Mouse (Mus musculus) stomach, postnatal 0 days (tissue): ENCODE measurements at regions not wholly inside any gene's neighbourhood (a gene's known extent, or its start where the extent isn't known, plus 50 kb on each side); places are given as distances from the start of the nearest gene placed in this dataset.

Experiments used
- ATAC-seq: fragments of 200-750 bp; cut with Nextera tagmentation; 2 replicates; pipeline ENCODE4 v1.8.0; 2017; ENCODE audit not compliant: low FRiP score, low TSS enrichment
- DNase-seq: peaks from one replicate; pipeline ENCODE4 v3.0.0-alpha.2; 2016; ENCODE audit warnings: low spot score
- H3K27ac ChIP-seq: fragments of 300-500 bp; sonication (generic); replicated peaks from 2 replicates; pipeline ENCODE4 v1.5.1; 2014; ENCODE audit warnings: mild to moderate bottlenecking, control low read depth
- H3K27me3 ChIP-seq: fragments of 300-500 bp; sonication (generic); 2 replicates; pipeline ENCODE4 v1.6.1; 2014; ENCODE audit warnings: low read length; ENCODE audit not compliant: control insufficient read depth, insufficient read depth
- H3K36me3 ChIP-seq: fragments of 300-500 bp; sonication (generic); 2 replicates; pipeline ENCODE4 v1.6.1; 2014; ENCODE audit warnings: low read length, mixed read lengths; ENCODE audit not compliant: control insufficient read depth, insufficient read depth
- H3K4me1 ChIP-seq: fragments of 300-500 bp; sonication (generic); replicated peaks from 2 replicates; pipeline ENCODE4 v1.6.1; 2014; ENCODE audit warnings: antibody characterized with exemption; ENCODE audit not compliant: control insufficient read depth, insufficient read depth
- H3K4me2 ChIP-seq: fragments of 300-500 bp; sonication (generic); replicated peaks from 2 replicates; pipeline ENCODE4 v1.6.1; 2014; ENCODE audit warnings: low read depth, mild to moderate bottlenecking, control low read depth, moderate library complexity
- H3K4me3 ChIP-seq: fragments of 300-500 bp; sonication (generic); 2 replicates; pipeline ENCODE4 v1.5.1; 2014; ENCODE audit warnings: low read depth, low read length, control low read depth
- H3K9ac ChIP-seq: fragments of 300-500 bp; sonication (generic); 2 replicates; pipeline ENCODE4 v1.6.1; 2014; ENCODE audit warnings: mild to moderate bottlenecking, low read length, control low read depth, mixed read lengths
- H3K9me3 ChIP-seq: fragments of 300-500 bp; sonication (generic); 2 replicates; pipeline ENCODE4 v1.6.1; 2016; ENCODE audit warnings: low read length; ENCODE audit not compliant: control insufficient read depth
- CTCF ChIP-seq: IDR thresholded peaks from 2 replicates; pipeline ENCODE4 v1.5.1; 2016; ENCODE audit warnings: antibody characterized with exemption, low read depth, mild to moderate bottlenecking, moderate library complexity
- EP300 ChIP-seq: optimal IDR thresholded peaks from 2 replicates; pipeline ENCODE3; 2016; ENCODE audit warnings: antibody characterized with exemption
- WGBS: fragments of 180-500 bp; shearing (Covaris S2); extraction: QIAGEN DNeasy Blood & Tissue Kit; methylation state at CpG from one replicate; pipeline ENCODE4 v1.1.7; 2014; 5-methylcytosine and 5-hydroxymethylcytosine counted together

DNA sequence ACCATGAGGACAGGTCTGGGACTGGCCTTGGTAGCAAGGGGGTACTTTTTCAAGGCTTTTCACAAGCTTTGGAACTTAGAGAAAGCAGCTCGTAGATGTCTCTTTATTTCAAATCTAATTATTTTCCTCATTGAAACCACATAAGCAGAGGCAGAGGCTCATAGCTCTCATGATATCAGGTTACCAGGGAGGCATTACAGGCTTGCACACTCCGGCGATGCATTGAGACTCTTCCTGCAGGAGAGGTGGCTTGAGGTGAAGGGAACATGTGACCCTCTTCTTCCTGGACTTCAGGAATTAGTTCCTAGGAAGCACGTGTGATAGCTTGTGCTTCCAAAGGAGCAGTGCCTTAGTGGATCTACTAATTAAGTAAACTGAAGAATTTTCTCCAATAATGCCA is 233.9 kb upstream of the Snx7 start:
- DNase-seq = no peak
- WGBS = 58% methylated on average over 4 of the region's 4 CpGs
- no peak for ATAC-seq

GRCm38 (mm10) chr3:118084508-118084907 is 215.8 kb upstream of the Snx7 start:
- no peaks in the 10 kb centered on the region for H3K36me3 ChIP-seq
- DNase-seq (no peak), ATAC-seq (no peak)
- H3K27me3 ChIP-seq = no peaks in the 10 kb centered on the region
- 84% methylated on average over 3 of the region's 3 CpGs for WGBS
- H3K4me2 ChIP-seq = no peak overlapping the region
- TF ChIP-seq CTCF = no peak
- no peak for TF ChIP-seq EP300
- no peak overlapping the region for H3K9ac ChIP-seq
- H3K27ac ChIP-seq = no peak overlapping the region
- no peak overlapping the region for H3K4me3 ChIP-seq
- no peaks in the 10 kb centered on the region for H3K9me3 ChIP-seq
- no peaks in the 10 kb centered on the region for H3K4me1 ChIP-seq

More for the DNA sequence above, 233.9 kb upstream of the Snx7 start:
- Histone ChIP-seq H3K27ac (no peak overlapping the region), H3K36me3 (no peaks in the 10 kb centered on the region), H3K27me3 (no peaks in the 10 kb centered on the region), H3K4me1 (no peaks in the 10 kb centered on the region), H3K4me2 (no peak overlapping the region), H3K9ac (no peak overlapping the region), H3K4me3 (no peak overlapping the region), H3K9me3 (no peaks in the 10 kb centered on the region)
- TF ChIP-seq EP300 (no peak), CTCF (no peak)

- no peaks in the 10 kb centered on the region for H3K4me1 ChIP-seq
- H3K27ac ChIP-seq = no peak overlapping the region
- no peaks in the 10 kb centered on the region for H3K27me3 ChIP-seq
- TF ChIP-seq CTCF (no peak), EP300 (no peak)
- no peak overlapping the region for H3K4me2 ChIP-seq
- H3K36me3 ChIP-seq = no peaks in the 10 kb centered on the region
- H3K9me3 ChIP-seq = no peaks in the 10 kb centered on the region
- no peak overlapping the region for H3K4me3 ChIP-seq
- ATAC-seq (no peak), DNase-seq (no peak)
- H3K9ac ChIP-seq = no peak overlapping the region
- 86% methylated on average over 3 of the region's 3 CpGs for WGBS
Observed at GRCm38 (mm10) chr3:118072363-118072762, 203.6 kb upstream of the Snx7 start.

- Histone ChIP-seq H3K27me3 (no peaks in the 10 kb centered on the region), H3K4me2 (no peak overlapping the region), H3K36me3 (no peaks in the 10 kb centered on the region), H3K4me1 (no peaks in the 10 kb centered on the region), H3K9me3 (no peaks in the 10 kb centered on the region), H3K9ac (no peak overlapping the region), H3K27ac (no peak overlapping the region), H3K4me3 (no peak overlapping the region)
- no peak for TF ChIP-seq CTCF
- no peak for TF ChIP-seq EP300
- DNase-seq = no peak
- WGBS = 63% methylated on average over 4 of the region's 4 CpGs
- ATAC-seq = no peak
Observed at GRCm38 (mm10) chr3:118070129-118070528, 201.4 kb upstream of the Snx7 start.

GRCm38 (mm10) chr3:118063679-118064078 is 194.9 kb upstream of the Snx7 start:
- Histone ChIP-seq H3K36me3 (no peaks in the 10 kb centered on the region), H3K27me3 (no peaks in the 10 kb centered on the region), H3K9ac (no peak overlapping the region), H3K27ac (no peak overlapping the region), H3K4me1 (no peaks in the 10 kb centered on the region), H3K4me2 (no peak overlapping the region), H3K9me3 (no peaks in the 10 kb centered on the region), H3K4me3 (no peak overlapping the region)
- ATAC-seq = no peak
- no peak for DNase-seq
- WGBS = 27% methylated on average over 2 of the region's 2 CpGs
- no peak for TF ChIP-seq CTCF
- no peak for TF ChIP-seq EP300

- 70% methylated on average over 1 of the region's 1 CpGs for WGBS
- H3K4me1 ChIP-seq = no peaks in the 10 kb centered on the region
- ATAC-seq (no peak), DNase-seq (no peak)
- H3K36me3 ChIP-seq = no peaks in the 10 kb centered on the region
- no peak overlapping the region for H3K27ac ChIP-seq
- H3K9ac ChIP-seq = no peak overlapping the region
- no peak overlapping the region for H3K4me3 ChIP-seq
- no peak for TF ChIP-seq EP300
- no peak overlapping the region for H3K4me2 ChIP-seq
- H3K9me3 ChIP-seq = no peaks in the 10 kb centered on the region
- H3K27me3 ChIP-seq = no peaks in the 10 kb centered on the region
Observed at GRCm38 (mm10) chr3:118062569-118062968, 193.8 kb upstream of the Snx7 start.

GRCm38 (mm10) chr3:118047016-118047415 is 178.3 kb upstream of the Snx7 start:
- H3K27me3 ChIP-seq = no peaks in the 10 kb centered on the region
- H3K9me3 ChIP-seq = no peaks in the 10 kb centered on the region
- no peaks in the 10 kb centered on the region for H3K36me3 ChIP-seq
- H3K27ac ChIP-seq = no peak overlapping the region
- DNase-seq (no peak), ATAC-seq (no peak)
- TF ChIP-seq EP300 (no peak), CTCF (no peak)
- no peaks in the 10 kb centered on the region for H3K4me1 ChIP-seq
- H3K9ac ChIP-seq = no peak overlapping the region
- WGBS = 77% methylated on average over 11 of the region's 11 CpGs
- H3K4me2 ChIP-seq = no peak overlapping the region
- H3K4me3 ChIP-seq = no peak overlapping the region
